Mouse (Mus musculus) 3T3-L1 (cell line): ENCODE data around the gene Lyrm9.

ENCODE experiments used
- DNase-seq: peaks from one replicate; pipeline ENCODE4 v3.0.0-alpha.2; 2015; ENCODE audit warnings: low read depth, low spot score

Gene Lyrm9

DNA sequence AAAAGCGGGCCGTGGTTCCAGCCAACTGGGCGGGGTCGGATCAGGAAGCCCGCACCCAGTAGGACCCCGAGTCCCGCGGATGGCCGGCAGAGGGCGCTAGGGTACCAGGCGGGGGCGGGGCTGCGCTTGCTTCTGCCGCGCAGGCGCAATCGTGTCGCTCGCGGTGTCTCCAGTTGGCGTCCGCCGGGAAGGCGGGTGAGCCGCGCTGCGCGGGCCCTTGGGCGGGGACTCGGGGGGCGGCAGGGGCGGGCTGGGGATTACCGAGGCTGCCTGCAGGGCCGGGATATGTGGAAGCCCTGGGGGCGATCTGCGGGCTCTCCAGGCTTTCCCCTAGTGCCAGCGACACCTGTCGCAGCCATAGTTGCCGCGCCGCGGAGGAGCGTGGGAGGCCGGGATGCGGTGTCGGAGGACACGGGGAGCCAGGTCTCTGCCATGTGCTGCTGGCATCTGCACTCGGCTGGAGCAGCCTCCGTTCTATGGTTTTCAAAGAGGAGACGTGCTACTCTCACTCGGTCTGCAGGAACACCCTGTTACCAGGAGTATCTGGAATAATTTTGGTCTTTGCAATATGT, at the start of gene Lyrm9:
Lyrm9 (plus strand) TSS at position 143 of the 572 bp plus-strand sequence.
- peak; percentile 80 for DNase-seq

DNA sequence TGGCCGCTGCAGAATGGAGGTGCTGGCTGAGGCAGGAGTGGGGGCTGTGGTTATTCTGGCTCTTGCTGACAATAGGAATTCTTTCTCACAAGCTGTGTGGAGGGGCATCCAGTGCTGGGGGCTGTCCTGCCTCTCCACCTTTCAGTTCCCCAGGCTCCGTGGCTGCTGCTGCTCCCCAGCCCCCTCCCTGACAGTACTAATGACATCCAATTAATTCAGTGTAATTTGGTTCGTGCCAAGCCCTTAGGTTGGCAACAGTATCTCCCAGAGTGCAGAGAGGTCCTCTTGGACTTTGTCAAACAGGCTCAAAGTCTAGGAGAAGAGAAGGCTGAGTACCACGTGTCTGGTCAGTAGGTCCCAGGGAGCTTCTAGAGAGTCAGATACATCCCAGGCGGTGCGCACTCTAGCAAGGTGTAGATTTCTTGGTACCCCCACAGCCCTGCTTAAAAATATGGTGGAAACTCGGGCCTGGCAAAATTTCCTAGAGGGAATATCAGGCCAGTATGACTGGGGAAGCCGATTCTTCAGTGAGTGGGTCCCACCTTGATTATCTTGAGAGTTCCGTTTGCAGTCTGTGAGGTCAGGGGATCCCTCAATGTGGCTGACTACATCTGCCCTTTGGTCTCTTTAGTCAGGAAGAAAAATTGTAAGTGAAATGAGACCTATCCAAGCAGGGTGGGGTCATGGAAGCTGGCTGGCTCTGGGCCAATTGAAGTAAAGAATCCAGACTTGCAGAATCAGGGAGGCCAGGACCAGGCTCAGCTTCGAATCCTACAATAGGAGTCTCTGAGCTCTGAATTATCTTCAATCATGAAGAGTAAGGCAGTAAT, 48.3 kb upstream of the Lyrm9 start:
- DNase-seq, result no peak

DNA sequence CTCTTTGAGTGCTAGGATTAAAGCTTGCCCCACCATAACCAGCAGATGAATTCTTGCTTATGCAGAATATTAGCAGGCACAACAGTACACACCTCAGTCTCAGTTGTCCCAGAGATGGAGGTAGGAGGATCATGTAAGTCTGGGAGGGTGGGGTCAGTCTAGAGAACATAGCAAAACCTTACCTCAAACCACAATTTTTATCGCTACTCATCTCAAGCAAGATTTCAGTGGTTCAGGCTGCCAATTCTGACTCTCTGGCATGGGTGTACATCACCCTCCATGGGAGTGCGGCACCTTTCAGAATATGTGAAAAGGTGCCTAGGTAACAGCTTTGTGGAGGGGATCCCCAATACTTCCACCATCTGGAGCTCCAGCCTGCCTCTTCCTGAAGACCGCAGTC, 46.4 kb upstream of the Lyrm9 start:
- DNase-seq, result no peak

DNA sequence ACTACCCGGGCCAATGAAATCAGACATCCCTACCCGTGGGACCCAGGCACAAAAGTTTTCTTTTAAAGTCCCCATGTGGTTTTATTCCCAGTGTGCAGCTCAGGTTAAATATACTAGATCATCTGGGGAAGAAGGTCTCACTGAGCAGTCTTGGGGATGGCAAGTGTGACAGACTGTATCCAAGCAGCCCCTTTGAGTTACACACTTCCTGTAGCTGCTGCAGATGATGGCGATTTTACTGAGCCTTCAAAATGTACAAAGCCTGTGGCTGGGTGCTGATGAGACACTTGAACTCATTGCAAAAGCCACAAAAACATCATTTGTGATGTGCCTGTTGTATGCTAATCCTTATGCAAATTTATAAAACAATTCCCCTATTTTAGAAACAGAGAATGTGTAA, 45.8 kb upstream of the Lyrm9 start:
- DNase-seq, result no peak

DNA sequence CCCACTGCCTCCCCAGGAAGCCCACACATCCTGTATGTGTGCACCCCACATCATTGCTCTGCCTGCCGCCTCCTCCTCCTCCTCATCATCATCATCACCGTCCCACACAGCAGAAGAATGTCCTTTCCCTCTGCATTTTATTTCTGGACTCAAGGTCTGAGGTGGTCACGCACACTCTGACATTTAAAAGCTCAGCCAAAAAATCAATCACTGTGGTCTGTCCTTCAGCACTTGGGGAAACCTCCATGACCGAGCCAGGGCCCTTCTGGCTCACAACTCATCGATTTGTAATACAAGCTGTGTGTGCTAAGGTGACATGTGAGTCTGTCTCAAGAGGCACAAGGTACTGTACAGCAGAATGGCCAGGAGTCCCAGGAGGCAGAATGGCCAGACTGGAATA, 44.1 kb upstream of the Lyrm9 start:
- DNase-seq, result no peak

DNA sequence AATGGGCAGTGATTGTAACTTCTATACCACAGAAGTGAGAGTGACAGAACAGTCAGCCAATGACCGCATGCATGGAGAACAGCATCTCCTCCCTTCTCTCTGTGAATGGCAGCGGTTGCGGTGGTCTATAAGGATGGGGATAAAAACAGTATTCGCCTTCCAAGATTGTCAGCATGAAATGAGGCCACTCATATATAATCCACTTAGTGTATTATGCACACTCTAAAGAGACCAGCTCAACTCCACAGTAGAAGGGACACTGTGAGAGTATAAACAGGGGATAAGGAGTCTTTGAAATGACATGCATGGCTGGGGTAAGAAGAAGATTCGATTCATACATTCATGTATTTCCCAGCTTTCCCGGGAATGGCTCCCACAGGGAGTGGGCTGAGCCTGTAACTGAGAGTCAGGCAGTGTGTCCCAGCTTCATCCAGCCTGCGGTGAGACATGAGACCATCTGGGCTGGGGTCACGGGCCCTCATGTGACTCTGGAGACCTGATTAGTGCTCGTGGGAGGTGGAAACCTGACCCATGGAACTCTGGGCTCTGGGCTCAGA, 43.5 kb upstream of the Lyrm9 start:
- DNase-seq, result no peak

DNA sequence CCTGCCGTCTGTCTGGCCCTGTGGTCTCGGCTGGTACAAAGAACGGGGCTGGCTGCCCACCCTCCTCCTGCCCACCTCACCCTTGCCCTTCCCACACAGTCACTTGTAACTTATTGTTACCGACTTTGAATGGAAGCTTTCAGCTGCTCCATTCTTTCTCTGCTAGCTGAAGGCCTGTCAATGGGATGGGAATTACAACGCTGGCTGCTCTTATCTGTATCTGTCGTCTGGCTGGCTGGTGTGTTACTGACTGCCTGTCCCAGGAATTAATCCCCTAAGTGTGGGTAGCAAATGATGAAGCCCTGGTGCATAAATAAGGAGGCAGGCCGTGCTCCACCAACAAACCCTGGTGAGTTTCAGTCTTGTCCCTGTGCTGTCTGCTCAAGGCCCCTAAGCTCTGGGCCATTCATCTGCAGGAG, 40.4 kb upstream of the Lyrm9 start:
- DNase-seq, result no peak

DNA sequence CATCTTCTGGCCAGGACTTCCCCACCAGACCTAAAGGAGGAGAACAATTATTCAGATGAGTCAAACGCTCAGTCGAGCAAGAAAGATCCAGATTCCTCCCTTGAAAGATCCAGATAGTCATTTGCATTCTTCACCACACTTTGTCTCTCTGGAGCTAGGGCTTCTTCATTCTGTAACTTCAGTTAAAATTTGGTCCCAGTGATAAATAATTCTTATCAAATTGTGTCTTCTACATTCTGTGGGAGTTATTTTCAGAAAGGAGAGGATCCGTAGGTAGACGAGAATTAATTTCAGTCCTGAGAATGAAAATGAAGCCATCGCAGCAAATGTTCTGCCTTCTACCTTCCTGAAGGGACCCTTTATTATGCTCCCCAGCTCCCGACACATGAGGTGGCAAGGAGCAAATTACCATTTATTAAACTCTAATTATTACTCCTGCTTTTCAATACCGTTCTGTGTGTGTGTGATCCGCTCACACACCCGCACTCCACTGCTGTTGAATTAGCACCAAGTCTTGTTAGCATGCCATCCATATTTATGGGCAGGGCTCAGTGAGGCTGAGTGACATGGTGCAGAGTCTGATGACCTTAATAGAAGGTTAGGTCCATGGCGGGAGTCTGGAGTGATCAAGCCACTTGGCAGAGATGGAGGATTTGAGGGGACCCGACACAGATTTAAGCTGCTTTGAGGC, 36.9 kb upstream of the Lyrm9 start:
- no peak for DNase-seq

DNA sequence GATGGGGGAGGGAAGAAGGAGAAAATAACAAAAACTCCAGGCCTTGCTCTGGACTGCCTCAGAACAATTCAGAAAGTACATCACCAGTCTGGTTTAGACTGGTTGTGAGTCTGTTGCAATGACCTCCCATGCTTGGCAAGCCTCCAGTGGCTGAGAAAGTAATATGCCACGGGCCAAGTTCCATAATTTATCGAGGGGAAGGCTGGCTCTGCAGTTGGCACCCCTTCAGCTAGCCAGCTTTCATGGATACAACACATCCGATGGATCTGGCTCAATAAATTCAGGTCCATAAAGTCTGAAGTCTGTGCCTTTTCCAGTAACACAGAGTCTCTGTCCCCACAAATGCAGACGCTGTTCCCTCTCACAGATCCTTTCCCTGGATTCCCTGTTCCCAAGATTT, 34.8 kb upstream of the Lyrm9 start:
- DNase-seq, result peak; percentile 70

DNA sequence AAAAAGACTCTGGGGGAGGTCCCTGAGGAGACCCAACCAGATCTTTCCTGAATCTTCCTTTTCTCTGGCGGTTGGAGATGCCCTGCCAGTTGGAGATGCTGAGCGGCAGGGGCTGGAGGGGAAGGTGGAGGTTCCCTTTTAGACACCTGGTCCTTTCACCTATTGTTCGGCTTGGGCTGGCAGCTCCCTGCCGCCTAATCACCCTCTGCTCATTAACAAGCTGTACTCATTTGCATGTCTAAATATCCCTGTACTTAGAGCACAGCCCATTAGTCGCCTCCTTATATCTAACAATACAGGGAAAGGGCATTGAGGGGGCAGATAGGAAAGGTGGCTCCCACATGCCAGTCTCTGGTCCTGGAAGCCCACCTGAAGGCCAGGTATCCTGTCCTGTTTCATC, 34.3 kb upstream of the Lyrm9 start:
- no peak for DNase-seq

DNA sequence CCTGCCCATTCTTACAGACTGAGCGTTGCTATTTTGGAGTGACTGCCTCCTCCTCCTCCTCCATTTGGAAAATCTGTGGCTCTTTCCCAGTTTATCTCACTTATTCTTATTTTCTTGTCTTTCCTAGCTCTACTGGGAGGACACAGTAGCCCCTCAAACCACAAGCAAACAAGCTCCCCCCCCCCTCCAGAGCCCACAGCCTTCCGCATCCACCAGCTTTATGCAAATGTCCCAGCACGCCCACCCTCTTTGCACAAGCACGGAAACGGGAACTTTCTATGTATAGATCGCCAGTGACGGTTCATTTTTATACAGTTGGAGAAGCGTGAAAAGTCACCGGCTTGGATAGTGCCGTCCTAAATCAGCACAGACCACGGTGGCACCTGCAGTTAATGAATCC, 33.9 kb upstream of the Lyrm9 start:
- DNase-seq, result no peak

DNA sequence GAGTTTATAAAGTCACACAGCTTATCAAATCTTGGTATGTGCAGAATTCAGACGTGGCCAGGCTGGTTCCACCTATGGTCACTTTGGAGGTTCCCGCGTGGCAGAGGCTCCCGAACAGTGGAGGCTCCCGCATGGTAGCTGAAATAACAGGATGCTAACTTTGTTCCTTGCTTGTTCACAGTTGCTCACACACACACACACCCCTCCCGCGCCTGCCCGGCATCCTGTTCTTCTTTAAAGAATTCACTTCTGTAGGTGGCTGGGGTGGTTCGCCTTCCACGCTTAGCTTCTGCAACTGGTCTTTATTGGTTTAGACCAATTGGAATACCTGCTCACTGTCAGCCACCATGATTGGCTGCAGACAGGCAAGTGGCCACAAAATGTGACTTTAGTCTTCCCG, 33.3 kb upstream of the Lyrm9 start:
- DNase-seq, result no peak

DNA sequence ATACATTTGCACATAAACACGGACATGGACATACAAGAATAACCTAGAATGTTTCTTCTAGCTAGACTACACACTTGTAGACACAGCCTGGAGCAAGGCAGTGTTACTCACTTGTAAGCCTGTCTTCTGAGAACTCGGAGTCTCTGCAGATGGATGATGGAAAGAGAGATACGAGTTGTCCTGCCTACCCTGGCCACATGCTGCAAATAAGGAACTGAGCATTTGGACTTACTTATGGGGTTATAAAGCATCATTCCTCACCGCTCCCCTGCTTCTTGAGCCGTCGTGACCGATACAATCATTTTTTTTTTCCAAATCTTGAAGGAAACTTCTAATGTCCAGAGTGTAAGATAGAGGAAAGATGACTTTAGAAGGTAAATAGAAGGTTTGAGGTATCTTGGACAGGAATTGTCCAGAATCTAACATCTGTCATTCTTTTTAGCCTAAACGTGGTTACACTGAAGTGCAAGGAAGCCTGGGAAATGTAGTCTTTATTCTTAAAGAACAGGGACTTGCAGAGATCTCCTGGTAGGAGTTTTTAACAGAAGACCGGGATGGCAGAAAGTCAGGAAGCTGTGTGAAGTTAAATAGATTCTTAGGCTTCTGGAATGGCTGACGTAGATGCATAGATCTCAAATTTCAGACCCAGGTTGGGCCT, 30.2 kb upstream of the Lyrm9 start:
- no peak for DNase-seq

DNA sequence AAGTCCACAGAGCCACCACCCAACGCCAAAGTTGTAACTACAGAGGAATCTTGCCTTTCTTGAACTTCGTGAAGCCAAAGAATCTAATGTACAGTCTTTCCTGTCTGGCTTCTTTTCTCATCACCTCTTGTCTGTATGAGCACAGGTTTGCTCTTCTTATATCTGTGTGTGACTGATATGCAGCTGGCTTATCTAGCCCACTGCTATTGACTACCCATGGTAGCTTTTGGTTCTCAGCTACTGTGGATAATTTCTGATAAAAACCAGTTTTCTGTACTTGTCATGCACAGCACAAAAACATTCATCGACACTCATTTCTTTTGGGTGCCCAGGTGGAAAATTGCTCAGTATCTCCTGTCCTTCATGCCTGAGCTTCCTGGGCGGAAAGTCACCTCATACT, 25.3 kb upstream of the Lyrm9 start:
- DNase-seq, result no peak

DNA sequence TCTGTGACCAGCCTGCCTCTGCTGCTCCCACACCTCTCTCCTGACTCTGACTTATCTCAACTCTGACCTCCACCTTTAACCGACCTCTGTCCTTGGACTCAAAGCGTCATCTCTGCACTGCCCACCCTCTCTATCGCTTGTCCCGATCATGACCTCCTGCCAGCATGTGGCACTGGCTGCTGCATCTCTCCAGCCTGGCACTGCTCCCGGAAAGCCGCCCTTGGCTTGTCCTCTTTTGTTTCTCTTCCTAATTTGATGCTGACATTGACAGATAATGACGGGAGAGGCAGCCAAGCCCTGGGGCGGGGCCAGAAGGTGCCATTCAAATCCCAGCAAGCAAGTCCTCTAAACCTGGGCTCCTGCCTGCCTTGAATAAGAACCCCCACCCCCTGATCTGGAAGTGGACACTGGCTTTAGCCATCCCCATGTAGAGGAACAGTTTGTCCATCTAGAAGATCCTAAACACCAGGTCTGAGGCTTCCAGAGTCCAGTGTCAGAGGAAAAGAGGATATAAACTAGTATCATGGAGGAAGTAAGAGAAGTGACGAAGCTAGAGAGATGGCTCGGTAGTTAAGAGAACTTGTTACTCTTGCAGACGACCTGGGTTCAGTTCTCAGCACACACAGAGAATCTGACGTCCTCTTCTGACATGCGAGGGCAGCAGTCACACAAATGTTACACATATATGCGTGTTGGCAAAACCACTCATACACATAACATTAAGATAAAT, 22.6 kb upstream of the Lyrm9 start:
- peak; percentile 53 for DNase-seq

DNA sequence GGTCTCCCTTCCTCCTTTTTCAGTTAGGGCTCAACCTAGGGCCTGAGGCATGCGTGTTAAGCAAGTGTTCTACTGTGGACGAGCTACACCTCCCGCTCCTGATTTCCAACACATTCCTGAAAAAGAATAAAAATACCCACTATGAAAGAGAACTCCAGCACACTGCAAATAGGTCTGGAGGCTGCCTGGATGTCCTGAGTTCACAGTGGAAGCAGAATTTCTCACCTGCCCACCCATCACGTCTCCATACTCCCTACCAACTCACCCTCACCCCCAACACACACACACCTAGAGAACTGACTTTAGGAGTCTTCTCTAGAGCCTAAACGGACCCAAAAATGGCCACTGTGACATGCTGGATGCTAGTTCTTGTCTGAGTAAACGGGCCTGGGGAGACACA, 21.8 kb upstream of the Lyrm9 start:
- DNase-seq, result no peak

DNA sequence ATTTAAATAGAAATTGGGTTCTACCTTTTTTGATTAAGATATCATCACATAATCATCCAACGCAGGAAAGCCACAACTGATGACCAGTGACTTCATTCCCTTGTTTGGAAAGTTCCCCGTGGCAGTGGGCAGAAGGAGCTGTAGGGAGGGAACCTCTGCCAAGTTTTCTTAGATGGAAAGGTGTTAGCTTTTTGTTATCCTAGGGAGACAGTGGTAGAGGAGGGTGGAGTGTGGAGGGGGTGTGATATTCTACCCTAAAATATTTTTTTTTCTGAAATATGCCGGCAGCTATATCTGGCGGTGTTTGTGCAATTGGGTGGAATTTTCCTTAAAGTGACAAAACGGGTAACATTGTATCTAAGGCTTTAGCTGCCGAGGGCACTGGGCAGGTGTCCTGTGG, 21.2 kb upstream of the Lyrm9 start:
- DNase-seq, result no peak

DNA sequence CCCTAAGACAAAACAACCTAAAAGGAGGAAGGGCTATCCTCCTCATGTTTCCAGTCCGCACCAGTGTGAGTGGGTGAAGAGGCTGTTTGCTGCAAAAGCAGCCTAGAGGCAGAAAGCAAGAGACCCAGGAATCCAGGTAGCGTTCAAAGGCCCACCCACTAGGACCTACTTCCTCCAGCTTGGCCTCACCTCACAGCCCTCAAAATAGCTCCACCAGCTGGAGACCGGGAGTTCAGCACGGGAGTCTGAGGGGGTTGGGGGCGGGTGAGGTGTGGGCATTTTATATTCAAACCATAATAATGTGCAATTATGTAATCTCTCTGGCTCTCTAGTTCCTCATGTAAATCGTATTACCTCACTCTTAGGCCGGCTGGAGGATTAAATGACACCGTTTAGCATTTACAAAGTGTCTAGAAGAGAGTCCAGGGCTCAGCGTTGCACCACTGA, 20.7 kb upstream of the Lyrm9 start:
- no peak for DNase-seq

DNA sequence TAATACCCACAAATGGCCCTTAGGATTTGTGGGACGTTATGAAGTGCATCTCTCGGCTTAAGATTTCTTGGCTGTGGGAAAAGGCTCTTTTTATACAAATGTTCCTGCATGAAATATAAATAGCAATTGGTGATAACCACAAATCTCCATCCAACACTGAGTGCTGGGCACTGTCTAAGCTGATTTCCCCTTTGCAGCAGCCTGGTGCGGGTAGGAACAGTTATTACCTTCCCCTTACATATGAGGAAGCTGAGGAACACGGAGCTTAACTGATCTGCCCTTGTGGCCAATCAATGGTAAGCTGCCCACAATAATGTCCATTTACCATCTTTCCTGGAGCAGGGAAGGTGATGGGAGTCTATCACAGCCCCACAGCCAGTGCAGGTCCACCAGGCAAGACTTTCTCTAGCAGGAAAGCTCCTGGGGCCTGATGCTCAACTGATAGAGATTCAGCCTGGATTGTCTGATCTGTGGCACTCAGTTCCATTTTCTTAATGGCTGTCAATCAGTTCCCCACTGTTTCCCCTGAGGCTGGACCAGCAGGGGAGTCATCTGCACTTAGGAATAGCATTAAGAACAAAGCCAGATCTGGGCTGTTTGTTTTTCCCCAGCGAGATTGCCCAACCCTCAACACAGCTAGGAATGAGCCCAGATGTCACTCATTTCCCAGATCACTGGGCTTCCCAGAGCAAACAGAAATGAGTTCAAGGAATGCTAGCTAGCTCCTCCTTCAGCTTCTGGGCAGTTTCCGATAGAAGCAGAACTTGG, 18.9 kb upstream of the Lyrm9 start:
- DNase-seq, result peak; percentile 6

DNA sequence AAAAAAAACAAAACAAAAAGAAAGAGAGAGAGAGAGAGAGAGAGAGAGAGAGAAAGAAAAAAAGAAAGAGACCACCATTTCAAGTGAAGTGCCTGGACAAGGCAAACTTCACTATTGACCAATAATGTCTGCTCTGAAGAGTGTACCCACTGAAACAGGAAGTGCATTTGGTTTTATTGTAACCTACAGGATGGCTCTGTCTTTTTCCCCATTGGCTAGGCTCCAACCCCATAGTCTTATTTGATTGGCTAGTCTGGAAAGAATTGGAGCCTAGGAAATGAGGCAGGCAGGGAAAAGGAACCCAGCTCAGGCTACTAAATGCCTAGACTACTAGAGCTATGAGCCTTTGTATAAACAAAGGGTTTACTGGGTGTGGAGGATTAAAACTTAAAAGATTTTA, 17.0 kb upstream of the Lyrm9 start:
- peak; percentile 23 for DNase-seq
